Mouse (Mus musculus) heart, embryonic 15.5 days (tissue): ENCODE data around the gene Camta1. TPM values are rescaled to one million over a fixed set of nuclear protein-coding genes. Genes with fewer than 3 reads are reported as not detected.

Experiments used
- ATAC-seq: fragments of 200-750 bp; cut with Nextera tagmentation; replicated peaks from 2 replicates; pipeline ENCODE4 v1.8.0; 2017; ENCODE audit warnings: low read depth, moderate TSS enrichment; ENCODE audit not compliant: insufficient number of reproducible peaks, insufficient read depth, low FRiP score
- H3K27ac ChIP-seq: fragments of 300-500 bp; sonication (generic); 2 replicates; pipeline ENCODE4 v1.5.1; 2015; ENCODE audit warnings: mild to moderate bottlenecking, inconsistent platforms
- H3K27me3 ChIP-seq: fragments of 300-500 bp; sonication (generic); 2 replicates; pipeline ENCODE4 v1.6.1; 2015; ENCODE audit warnings: inconsistent platforms
- H3K36me3 ChIP-seq: fragments of 300-500 bp; sonication (generic); 2 replicates; pipeline ENCODE4 v1.6.1; 2015; ENCODE audit warnings: mild to moderate bottlenecking, inconsistent platforms
- H3K4me1 ChIP-seq: fragments of 300-500 bp; sonication (generic); replicated peaks from 2 replicates; pipeline ENCODE4 v1.6.1; 2015; ENCODE audit warnings: inconsistent platforms
- H3K4me2 ChIP-seq: fragments of 300-500 bp; sonication (generic); 2 replicates; pipeline ENCODE4 v1.6.1; 2015; ENCODE audit warnings: inconsistent platforms, mild to moderate bottlenecking, moderate library complexity
- H3K4me3 ChIP-seq: fragments of 300-500 bp; sonication (generic); 2 replicates; pipeline ENCODE4 v1.5.1; 2015; ENCODE audit warnings: mild to moderate bottlenecking, inconsistent platforms
- H3K9ac ChIP-seq: fragments of 300-500 bp; sonication (generic); 2 replicates; pipeline ENCODE4 v1.6.1; 2015; ENCODE audit warnings: mild to moderate bottlenecking, inconsistent platforms
- H3K9me3 ChIP-seq: fragments of 300-500 bp; sonication (generic); replicated peaks from 2 replicates; pipeline ENCODE4 v1.6.1; 2016; ENCODE audit warnings: inconsistent platforms
- WGBS: fragments of 180-500 bp; shearing (Covaris S2); methylation state at CpG from one replicate; pipeline ENCODE4 v1.1.7; 2015; ENCODE audit warnings: mixed read lengths; 5-methylcytosine and 5-hydroxymethylcytosine counted together
- polyA plus RNA-seq: library from polyadenylated mRNA; unstranded; fragments of >200 nt; fragmentation: Nextera tagmentation; extraction: Ambion mirVana; gene quantifications from 2 replicates; pipeline ENCODE4 v1.2.1, GENCODE M21; 2015

The Camta1 gene
- polyA plus RNA-seq, 1 experiment from 2014 or later: 165 TPM

DNA sequence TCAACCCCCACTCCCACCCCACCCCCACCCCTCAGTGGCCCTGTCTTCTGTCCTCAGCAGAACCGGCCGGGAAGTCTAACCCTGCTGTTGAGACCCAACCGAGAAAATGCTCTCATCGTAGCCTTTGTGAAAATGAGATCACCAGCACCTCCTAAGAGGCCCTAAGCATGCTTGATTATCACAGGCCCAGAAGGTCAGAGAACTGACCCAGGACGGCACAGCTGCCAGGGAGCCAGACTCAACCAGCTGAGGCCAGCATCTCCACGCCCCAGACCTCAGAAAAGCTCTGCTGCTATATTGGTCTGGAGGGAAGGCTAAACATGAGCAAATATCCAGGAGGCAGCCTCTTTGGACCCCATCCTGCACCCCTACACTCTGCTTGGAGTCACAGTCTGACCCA lies 321.1 kb downstream of the Camta1 start:
- 40% methylated on average over 6 of the region's 6 CpGs for WGBS
- Histone ChIP-seq H3K4me2 (no peak overlapping the region), H3K9ac (no peak overlapping the region), H3K27me3 (no peaks in the 10 kb centered on the region), H3K27ac (no peak overlapping the region), H3K4me1 (peaks cover 14% of the 10 kb centered on the region), H3K9me3 (no peaks in the 10 kb centered on the region), H3K36me3 (no peaks in the 10 kb centered on the region), H3K4me3 (no peak overlapping the region)
- ATAC-seq: no peak

- Histone ChIP-seq H3K27ac (no peak overlapping the region), H3K9ac (no peak overlapping the region)
- 54% methylated on average over 5 of the region's 5 CpGs for WGBS
Observed at GRCm38 (mm10) chr4:151539881-151540280, 321.8 kb downstream of the Camta1 start.

GRCm38 (mm10) chr4:151539167-151539525 lies 322.5 kb downstream of the Camta1 start:
- Histone ChIP-seq H3K9me3 (no peaks in the 10 kb centered on the region), H3K4me3 (no peak overlapping the region), H3K27me3 (no peaks in the 10 kb centered on the region), H3K4me2 (no peak overlapping the region), H3K4me1 (peaks cover 20% of the 10 kb centered on the region), H3K36me3 (no peaks in the 10 kb centered on the region), H3K9ac (no peak overlapping the region), H3K27ac (no peak overlapping the region)
- WGBS: 74% methylated on average over 10 of the region's 10 CpGs
- no peak for ATAC-seq

More at GRCm38 (mm10) chr4:151539881-151540280, 321.8 kb downstream of the Camta1 start:
- H3K4me2 ChIP-seq: no peak overlapping the region
- H3K9me3 ChIP-seq: no peaks in the 10 kb centered on the region
- no peak for ATAC-seq
- no peak overlapping the region for H3K4me3 ChIP-seq
- no peaks in the 10 kb centered on the region for H3K27me3 ChIP-seq
- H3K36me3 ChIP-seq: no peaks in the 10 kb centered on the region
- peaks cover 16% of the 10 kb centered on the region for H3K4me1 ChIP-seq

- peaks cover 23% of the 10 kb centered on the region for H3K4me1 ChIP-seq
- no peak for ATAC-seq
- no peaks in the 10 kb centered on the region for H3K36me3 ChIP-seq
- WGBS: 78% methylated on average over 18 of the region's 18 CpGs
- H3K9me3 ChIP-seq: no peaks in the 10 kb centered on the region
- H3K9ac ChIP-seq: no peak overlapping the region
- H3K4me2 ChIP-seq: no peak overlapping the region
- H3K4me3 ChIP-seq: no peak overlapping the region
- no peak overlapping the region for H3K27ac ChIP-seq
- H3K27me3 ChIP-seq: no peaks in the 10 kb centered on the region
Observed at GRCm38 (mm10) chr4:151538446-151539166, 323.1 kb downstream of the Camta1 start.

GRCm38 (mm10) chr4:151535916-151536450 lies 325.7 kb downstream of the Camta1 start:
- Histone ChIP-seq H3K9me3 (no peaks in the 10 kb centered on the region), H3K36me3 (no peaks in the 10 kb centered on the region), H3K9ac (no peak overlapping the region), H3K27ac (no peak overlapping the region), H3K4me2 (no peak overlapping the region), H3K27me3 (no peaks in the 10 kb centered on the region), H3K4me1 (peaks cover 30% of the 10 kb centered on the region), H3K4me3 (no peak overlapping the region)
- ATAC-seq: no peak
- 36% methylated on average over 9 of the region's 9 CpGs for WGBS

GRCm38 (mm10) chr4:151533451-151533850 lies 328.2 kb downstream of the Camta1 start:
- no peak for ATAC-seq
- Histone ChIP-seq H3K27me3 (no peaks in the 10 kb centered on the region), H3K36me3 (no peaks in the 10 kb centered on the region), H3K4me3 (no peak overlapping the region), H3K9me3 (no peaks in the 10 kb centered on the region), H3K27ac (no peak overlapping the region), H3K9ac (no peak overlapping the region), H3K4me1 (peaks cover 19% of the 10 kb centered on the region), H3K4me2 (peak overlapping the region; percentile 27; the same call in 1 of the 2 replicates)
- 27% methylated on average over 10 of the region's 10 CpGs for WGBS

- Histone ChIP-seq H3K27me3 (no peaks in the 10 kb centered on the region), H3K27ac (no peak overlapping the region), H3K4me2 (no peak overlapping the region), H3K36me3 (no peaks in the 10 kb centered on the region), H3K4me3 (no peak overlapping the region), H3K9ac (no peak overlapping the region), H3K9me3 (no peaks in the 10 kb centered on the region), H3K4me1 (peaks cover 5% of the 10 kb centered on the region)
- no peak for ATAC-seq
- 89% methylated on average over 4 of the region's 4 CpGs for WGBS
Observed at GRCm38 (mm10) chr4:151528436-151528835, 333.2 kb downstream of the Camta1 start.

DNA sequence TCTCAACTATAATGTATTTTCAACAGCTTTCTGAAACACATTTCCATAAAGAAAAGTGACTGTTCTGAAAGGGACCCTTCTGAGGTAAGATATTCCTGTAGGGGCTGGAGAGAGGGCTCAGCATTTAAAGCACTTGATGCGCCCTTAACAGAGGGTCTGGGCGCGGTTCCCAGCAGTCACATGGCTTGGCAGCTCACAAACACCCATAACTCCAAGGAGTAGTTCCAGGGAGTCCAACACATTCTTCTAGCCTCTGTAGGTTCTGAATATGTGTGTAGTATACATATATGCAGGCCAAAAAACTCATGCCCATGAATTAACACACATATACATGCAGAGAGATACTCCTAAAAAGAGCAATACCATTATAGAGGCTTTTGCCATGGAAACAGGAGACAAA lies 333.9 kb downstream of the Camta1 start:
- ATAC-seq: no peak
- Histone ChIP-seq H3K4me1 (no peaks in the 10 kb centered on the region), H3K27me3 (no peaks in the 10 kb centered on the region), H3K4me3 (no peak overlapping the region), H3K36me3 (no peaks in the 10 kb centered on the region), H3K9ac (no peak overlapping the region), H3K27ac (no peak overlapping the region), H3K4me2 (no peak overlapping the region), H3K9me3 (no peaks in the 10 kb centered on the region)
- 88% methylated on average over 3 of the region's 3 CpGs for WGBS

GRCm38 (mm10) chr4:151520103-151520502 lies 341.6 kb downstream of the Camta1 start:
- peak; percentile 40; the same call in 1 of the 2 replicates for ATAC-seq
- Histone ChIP-seq H3K27ac (no peak overlapping the region; the same call in 1 of the 2 replicates), H3K9me3 (no peaks in the 10 kb centered on the region), H3K4me1 (peaks cover 37% of the 10 kb centered on the region), H3K27me3 (no peaks in the 10 kb centered on the region), H3K9ac (no peak overlapping the region), H3K36me3 (no peaks in the 10 kb centered on the region), H3K4me3 (no peak overlapping the region), H3K4me2 (no peak overlapping the region)
- WGBS: 10% methylated on average over 8 of the region's 8 CpGs

DNA sequence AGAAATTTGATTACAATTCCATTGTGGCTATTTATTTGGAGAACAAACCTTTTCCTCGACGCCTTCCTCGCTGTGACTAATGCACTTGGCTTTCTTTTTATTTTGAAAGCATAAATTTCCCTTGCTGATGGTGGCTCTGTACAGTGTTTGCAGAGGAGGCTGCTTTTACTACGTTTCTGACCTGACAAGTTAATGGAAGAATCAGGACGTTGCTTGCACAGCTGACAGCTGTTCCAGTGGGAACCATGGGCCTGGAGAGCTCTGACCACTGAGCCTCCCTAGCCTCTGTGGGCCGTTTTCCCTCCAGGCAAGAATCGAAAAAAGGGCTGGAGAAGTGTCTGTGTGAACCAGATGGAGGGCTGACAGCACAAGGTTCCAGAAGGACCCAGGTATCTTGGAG lies 342.7 kb downstream of the Camta1 start:
- Histone ChIP-seq H3K4me2 (no peak overlapping the region), H3K36me3 (no peaks in the 10 kb centered on the region), H3K9me3 (no peaks in the 10 kb centered on the region), H3K4me3 (no peak overlapping the region), H3K27ac (no peak overlapping the region), H3K4me1 (peaks cover 37% of the 10 kb centered on the region), H3K27me3 (no peaks in the 10 kb centered on the region), H3K9ac (no peak overlapping the region)
- 65% methylated on average over 7 of the region's 7 CpGs for WGBS
- ATAC-seq: no peak

GRCm38 (mm10) chr4:151516998-151517799 lies 344.5 kb downstream of the Camta1 start:
- Histone ChIP-seq H3K9ac (no peak overlapping the region), H3K27me3 (no peaks in the 10 kb centered on the region), H3K4me3 (no peak overlapping the region), H3K27ac (peak overlapping the region; percentile 73), H3K36me3 (no peaks in the 10 kb centered on the region), H3K4me2 (0 out of 2 replicates have a peak overlapping the region, but pooled peaks have one; percentile 13), H3K4me1 (peaks cover 37% of the 10 kb centered on the region), H3K9me3 (no peaks in the 10 kb centered on the region)
- peak; percentile 75 for ATAC-seq
- 22% methylated on average over 11 of the region's 11 CpGs for WGBS
